Mouse (Mus musculus): ENCODE measurements at regions not wholly inside any gene's neighbourhood (a gene's known extent, or its start where the extent isn't known, plus 50 kb on each side); places are given as distances from the start of the nearest gene placed in this dataset.

DNA sequence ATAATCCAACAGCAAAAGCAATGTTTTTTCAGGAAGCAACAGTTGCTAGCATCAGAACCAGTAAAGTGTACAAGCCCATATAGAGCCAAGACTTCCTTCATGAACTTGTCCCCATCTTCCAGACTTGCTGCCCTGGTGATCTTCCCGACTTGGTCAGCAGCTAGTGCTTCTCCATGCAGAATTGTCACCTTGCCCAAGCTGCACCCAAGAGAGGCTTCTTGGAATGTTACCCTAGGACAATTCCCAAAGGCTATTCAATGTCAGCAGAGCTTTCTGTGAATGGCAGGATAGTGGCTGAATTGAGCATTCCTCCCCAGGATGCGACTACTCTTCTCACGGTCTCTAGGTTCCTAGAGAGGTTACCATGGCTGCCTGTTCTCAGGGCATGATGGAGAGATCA is 479.6 kb upstream of the BB014433 start:
- TF ChIP-seq POLR2A (IDR thresholded peaks at IDR 0.05; ENCODE audit: low read depth, low read length) (no peak), CTCF (IDR thresholded peaks at IDR 0.05; ENCODE audit: borderline replicate concordance, insufficient read depth, low read length) (no peak)
